Mouse (Mus musculus) cerebellum, postnatal 4 days (tissue): ENCODE data around the gene Celf1.

Experiments used
- DNase-seq, 2 experiments: peaks; one replicate each; pipeline ENCODE4 v3.0.0; 2022; ENCODE audit warnings: low spot score in 2 of 2, mixed read lengths in 1 of 2

The Celf1 gene

DNA sequence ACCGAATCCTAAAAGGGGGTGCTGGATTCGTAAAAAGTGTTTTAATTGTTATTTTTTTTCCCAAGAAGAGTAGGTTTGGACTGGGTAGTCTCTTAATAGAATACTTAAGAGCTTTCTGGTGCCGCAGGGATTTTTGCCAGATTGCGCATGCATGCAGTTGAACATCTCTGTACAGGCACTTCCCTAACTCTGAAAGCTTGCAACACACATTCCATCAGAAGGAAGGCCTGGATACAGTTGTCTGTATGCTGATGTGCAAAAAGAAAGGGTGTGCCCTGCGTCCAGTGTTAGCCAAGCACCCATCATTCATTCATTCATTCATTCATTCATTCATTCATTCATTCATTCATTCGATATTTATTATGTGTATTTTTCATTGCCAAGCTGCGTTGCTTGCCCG is 432 bp upstream of the Celf1 start:
- peak in 1 of 2 experiments; percentile 5 for DNase-seq

DNA sequence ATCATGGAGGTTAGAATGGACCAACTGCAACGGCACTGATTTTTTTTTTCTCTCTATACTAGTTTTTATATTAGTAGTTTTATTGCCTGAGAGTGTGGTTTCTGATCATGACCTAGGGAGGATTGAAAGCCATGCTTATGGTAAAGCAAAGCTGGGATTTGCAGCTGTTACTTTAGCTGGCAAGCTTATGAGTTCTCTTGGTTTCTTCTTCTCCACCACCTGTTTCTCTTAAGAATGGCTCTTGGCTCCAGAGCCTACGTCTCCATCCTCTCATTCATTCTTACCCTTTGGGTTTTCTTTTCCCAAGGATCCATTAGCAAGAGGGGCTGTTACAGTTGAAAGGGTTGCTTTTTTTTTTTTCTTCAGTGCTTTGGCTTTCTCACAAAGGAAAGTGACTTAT is 1.6 kb downstream of the Celf1 start:
- no peak for DNase-seq

DNA sequence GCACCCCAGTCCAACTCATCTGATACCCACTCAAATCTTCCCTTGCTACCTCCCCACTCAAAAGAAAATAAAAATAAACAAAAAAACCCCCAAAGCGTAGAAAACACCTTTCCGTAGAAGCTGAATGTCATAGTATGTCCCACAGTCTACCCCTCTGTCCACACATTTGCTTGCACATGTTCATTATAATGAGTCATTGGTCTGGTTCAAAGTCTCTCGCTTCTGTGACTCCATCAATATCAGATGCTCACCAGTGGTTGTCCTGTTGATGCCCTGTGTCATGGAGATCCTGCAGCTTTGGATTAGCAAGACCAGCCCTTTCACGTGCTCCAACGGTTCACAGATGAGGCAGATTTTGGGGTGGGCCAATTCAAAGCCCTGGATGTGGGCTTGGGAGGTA is 10.0 kb downstream of the Celf1 start:
- no peak for DNase-seq

DNA sequence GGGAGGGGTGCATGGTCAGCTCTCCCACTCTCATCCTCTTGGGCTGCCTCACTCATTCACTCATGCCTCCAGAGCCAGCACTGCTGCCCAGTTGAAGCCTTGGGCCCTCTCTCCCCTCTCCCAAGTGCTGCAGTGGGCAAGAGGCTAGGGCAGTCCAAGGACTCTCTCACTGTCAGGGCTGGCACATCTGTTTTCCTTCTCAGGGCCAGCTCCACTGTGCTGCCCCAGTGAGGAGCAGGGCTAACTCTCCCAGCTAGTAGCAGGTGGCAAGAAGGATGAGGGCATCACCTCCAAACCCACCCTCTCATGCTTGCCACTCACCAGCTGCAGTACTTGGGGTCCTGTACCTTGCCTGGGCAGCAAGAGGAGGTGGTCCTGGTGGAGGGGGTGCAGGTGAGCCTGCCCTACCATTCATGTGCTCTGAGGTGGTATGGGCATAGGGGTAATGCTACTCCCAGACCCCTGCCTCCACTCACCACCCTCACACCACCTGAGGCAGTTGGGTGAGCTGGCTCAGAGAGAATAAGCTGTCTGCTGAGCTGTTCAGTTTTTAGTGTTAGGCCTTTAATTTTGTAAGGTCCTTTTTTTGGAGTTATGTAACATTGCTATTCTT is 10.5 kb downstream of the Celf1 start:
- no peak for DNase-seq

DNA sequence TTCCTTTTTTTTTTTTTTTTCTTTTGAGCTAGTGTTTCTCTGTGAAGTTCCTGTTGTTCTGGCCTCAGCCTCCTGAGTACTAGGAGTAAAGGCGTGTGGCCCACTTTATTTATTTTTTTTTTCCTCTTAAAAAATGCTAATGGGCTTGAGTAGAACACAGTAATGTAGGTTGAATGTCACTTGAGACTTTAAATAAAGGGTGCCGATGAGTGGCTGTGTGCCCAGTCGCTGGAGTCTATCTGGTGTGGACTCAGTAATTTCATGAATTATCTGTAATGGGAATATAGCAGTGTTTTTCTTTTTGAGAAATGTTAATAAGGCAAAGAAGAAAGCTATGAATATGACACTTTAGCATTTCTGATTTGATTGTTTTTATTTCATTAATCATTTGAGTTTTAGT is 13.3 kb downstream of the Celf1 start:
- no peak for DNase-seq

DNA sequence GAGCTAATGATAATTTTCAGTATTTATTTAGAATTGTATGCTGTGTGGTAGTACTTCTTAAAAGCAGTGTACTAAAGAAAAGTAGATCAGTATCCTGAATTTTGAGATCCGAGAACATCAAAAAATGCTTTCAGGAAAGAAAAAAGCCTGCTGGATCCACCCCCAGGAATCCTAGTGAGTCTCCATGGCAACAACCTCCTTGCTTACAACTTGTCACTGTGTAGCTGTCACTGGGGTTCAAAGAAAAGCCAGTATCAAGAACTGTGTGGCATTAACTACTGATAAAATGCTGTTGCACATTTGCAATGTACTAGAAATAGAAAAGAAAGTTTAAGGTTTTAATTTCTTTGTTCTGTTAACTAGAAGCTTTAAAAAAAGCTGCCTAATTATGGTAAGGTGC is 15.9 kb downstream of the Celf1 start:
- DNase-seq, result no peak

DNA sequence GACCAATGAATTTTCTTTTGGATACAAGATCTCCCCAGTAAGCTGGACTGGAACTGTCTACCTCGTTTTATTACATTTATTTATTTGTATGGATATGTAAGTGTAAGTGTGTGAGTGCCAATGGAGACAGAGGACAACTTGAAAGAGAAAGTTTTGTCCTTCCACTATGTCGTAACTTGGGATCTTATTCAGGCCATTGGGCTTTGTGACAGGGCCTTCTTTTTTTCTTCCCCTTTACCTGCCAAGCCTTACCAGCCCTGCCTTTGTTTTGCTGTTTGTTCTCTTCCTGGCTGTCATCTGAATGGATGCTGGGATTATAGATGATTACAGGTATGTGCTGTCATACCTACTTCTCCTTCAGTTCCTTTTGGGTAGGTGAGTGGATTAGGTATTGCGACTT is 18.7 kb downstream of the Celf1 start:
- no peak for DNase-seq

DNA sequence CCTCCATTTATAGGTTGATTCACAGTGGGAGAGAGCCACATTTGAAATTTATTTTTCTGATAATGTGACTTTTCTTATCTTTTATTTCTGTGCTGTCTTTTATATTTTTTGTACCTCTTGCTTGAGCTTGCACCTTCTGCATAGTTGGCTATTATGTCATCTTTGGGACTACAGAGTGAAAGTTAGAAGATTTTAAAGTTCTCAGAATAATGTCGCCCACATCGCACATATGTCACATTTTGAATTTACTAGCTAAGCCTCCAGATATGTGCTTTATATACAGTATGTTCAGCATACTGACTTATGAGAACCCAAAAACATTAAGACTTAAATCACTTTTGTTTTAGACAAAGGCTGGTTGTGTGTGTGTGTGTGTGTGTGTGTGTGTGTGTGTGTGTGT is 19.8 kb downstream of the Celf1 start:
- no peak for DNase-seq

DNA sequence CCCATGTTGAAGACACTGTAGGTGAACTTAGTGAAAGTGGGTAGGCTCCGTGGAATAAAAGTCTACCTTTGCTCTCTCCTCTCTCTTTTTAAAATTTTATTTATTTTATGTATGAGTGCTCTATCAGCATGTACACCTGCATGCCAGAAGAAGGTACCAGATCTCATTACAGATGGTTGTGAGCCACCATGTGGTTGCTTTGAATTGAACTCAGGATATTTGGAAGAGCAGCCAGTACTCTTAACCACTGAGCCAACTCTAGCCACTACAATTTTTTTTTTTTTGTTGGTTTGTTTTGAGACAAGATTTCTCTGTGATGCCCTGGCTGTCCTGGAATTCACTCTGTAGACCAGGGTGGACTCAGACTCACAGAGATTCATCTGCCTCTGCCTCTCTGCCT is 23.1 kb downstream of the Celf1 start:
- DNase-seq, result no peak

DNA sequence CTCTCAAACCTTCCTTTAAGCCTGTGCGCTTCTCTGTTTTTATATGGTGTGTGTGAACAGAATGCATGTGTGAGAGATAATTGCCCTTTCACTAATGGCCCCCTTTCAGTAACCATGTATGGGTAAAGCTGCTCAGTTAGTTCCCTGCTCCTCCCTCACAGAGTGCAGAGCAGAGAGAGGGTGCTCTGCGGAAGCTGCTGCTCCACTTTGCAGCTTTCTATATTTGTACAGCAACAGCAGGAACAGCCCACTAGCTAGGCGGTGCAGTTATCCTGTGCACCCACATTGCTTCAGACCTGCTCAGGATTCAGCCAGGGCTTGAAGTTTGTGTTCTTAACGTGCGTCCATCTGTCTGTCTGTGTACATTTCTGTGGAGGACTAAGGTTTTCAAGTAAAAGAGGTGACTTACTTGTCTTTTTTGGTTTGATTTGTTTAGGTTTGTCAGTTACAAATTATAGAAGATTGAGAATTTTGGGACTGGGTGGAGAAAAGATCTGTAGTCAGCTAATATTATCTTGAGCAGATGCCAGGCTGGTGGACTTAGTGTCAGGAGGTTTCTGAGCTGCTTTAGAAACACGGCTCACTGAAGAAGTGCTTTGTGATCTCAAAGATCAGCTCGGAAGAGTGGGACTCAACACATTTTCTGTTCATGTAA is 24.8 kb downstream of the Celf1 start:
- DNase-seq, result no peak

DNA sequence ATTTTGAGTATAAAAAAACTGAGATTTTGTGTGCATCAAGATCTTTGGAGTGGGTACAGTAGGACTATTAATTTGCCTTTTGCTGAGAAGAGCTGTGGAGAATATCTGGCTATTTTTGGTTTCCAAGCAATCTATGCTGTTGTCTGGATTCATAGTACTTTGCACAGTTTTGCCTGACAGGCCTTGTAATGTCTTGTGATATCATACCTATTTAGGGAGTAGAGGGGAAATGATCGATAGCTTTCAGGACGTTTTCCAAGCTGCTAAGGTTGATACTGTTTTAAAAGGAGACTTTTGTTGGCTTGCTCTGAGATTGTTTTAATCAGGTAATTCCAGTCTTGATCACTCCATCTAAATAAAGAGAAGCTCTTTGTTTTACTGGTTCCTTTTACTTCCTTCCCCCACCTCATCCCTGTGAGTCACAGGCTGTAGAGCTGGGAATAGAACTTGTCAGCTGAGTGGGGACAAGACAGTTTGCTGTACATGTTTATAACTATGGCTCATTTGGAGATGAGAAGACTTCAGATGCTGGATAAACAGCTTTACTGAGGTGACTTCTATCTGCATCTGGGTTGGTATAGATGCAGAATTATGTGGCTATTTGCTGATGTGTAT is 25.4 kb downstream of the Celf1 start:
- no peak for DNase-seq

DNA sequence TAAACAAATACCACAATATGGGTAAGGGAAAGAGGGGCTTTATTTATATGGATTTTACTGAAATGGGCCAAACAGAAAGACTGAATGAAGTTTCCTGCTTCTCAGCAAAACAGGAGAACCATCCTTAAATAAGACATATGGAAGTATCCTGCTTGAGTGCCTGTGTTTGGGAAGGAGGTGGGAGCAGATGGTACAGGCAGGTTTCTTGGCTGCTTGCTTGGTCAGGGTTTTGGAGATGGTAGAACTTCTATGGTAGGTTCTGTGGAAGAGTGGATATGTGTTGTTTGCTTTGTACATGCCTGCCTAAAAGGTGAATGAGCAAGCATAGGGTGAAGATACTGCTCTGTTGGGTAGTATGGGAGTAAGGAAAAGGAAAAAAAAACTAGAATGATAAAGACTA is 30.4 kb downstream of the Celf1 start:
- DNase-seq, result no peak

DNA sequence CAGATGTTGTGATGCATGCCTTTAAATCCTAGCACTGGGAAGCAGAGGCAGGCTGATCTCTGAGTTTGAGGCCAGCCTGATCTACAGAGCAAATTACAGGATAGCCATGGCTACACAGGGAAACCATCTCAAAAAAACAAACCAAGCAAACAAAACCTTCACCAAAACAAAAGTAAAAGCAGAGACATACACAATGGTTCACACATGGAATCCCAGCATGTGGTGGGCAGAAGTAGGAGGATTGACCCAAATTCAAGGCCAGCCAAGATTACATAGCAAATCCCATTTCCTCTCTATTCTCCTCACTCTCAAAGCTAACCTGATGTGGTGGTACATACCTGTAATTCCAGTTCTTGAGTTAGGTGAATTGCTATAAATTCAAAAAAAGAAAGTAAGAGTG is 33.9 kb downstream of the Celf1 start:
- DNase-seq, result no peak

DNA sequence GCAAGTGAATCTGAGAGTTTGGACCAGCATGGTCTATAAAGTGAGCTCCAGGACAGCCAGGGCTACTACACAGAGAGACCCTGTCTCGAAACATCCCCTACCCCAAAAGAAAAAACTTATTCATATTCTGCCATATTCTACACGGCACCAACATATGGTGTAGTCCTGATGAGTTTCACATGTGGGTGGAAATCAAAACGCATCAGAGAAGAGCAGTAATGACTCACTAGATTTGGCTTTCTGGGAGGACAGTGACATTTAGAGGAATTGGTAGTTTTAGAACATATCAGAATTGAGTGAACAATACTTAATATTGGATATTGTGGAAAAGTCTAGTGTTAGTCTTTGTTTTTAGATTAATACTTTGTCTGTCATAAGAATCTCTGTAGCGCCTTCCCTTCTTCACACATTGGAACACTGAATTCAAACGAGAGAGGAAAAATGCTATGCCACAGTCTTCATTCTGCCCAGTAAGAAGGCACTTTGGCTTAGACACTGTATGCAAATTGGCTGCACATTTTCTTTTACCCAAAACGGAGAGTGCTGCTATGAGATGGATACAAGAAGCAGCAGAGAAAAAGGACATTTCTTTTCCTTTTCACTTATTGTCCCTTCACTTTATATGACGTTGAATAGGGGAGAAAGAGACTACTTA is 35.1 kb downstream of the Celf1 start:
- DNase-seq, result no peak

DNA sequence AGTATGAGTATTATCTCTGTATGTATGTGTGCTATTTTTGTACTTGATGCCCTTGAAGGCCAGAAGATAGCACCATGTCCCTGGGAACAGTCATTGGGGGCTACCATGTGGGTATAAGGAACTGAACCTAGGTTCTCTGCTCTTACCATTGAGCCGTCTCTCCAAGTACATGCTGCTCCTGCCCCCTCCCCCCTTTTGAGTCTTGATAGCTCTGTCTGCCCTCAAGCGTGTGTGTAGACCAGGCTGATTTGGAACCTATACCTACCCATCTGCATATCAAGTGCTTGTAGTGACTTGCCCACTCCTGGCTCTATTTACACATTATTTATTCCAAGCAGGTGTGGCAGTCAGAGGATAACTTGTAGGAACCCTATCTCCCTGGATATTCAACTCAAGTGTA is 36.4 kb downstream of the Celf1 start:
- DNase-seq, result no peak

DNA sequence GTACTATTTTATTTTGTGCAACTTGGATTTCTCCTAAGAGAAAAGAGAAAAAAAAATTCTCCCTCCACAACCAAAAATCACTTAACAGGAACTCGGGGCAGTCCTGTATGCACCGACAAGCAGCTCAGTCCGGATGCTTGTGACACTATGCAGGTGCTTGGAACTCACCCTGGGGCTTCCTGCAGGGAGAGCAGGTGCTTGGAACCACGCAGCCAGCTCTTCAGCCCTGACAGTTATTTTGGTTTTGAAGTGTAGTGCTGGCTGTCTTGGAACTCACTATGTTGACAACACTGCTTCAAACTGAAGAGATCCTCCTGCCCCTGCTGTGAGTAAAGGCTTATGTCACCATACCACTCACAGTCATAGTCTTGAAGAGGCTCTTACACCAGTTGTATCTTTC is 37.1 kb downstream of the Celf1 start:
- no peak for DNase-seq

DNA sequence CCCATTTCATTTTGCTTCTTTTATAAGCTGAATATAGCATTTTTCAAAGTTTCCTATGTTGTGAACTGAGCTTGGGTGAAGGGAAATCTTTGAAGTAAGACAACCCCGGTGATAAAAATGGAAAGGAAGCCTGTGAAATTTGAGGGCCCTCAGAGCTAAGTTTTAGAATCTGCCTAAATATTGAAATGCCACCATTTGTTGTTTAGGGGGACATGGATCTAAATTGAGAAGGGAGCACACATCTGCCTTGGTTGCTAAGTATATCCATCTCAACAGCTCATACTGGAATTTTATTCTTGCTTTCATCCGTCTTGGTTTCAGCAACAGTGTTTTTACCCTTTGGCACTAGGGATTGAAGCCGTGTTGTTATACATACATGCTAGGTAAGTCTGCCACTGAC is 45.9 kb downstream of the Celf1 start:
- no peak for DNase-seq

DNA sequence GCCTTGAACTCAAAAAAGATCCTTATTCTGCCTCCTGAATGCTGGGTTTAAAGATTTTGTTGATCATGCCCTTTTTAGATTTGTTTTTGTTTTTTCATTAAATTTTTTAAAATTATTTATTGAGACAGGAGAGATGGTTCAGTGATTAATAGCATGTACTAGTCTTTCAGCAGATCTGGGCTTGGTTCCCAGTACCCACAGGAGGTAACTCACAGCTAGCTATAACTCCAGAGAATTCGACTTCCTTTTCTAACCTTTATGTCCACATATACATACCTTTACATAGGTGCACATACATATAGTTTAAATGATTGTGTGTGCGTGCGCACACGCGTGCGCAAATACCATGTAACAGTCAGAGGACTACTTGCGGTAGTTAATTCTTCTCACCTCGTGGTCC is 68.4 kb downstream of the Celf1 start:
- no peak for DNase-seq

DNA sequence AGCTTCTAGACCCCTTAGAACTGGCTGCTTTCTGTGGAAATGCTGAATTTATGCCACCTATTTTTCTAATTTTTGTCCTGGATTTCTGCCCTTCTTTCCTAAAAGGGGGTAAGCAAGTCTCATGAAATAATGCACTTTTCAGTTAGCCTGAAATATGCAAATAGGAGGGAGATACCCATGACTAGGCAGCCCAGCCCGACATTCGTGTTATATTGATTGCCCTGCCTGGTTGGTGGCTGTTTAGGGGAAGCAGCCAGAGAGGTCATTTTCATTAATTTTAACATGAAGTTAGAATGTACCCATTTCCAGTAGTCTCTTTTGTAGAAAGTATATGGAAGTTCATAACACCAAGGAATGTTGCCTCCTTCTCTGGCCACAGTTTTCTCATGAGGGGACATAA is 73.7 kb downstream of the Celf1 start:
- no peak for DNase-seq

DNA sequence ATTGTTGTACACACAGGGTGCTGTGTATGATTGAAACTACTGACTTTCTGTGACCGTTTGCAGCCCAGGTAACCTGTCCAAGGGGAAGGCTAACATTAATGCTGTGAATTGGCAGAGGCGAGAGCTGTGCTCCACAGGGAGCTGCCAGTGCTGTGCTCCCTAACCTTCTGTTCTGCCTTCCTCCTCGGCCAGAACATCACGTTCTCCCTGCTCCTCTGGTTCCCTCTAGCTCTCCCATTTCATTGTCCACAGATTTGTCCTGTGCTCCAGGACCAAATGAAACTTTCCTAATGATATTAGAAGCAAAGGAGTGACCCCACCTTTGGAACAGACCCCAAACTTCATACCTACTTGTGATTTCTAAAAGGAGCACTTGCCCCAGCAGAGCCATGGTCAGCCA is 75.2 kb downstream of the Celf1 start:
- no peak for DNase-seq

DNA sequence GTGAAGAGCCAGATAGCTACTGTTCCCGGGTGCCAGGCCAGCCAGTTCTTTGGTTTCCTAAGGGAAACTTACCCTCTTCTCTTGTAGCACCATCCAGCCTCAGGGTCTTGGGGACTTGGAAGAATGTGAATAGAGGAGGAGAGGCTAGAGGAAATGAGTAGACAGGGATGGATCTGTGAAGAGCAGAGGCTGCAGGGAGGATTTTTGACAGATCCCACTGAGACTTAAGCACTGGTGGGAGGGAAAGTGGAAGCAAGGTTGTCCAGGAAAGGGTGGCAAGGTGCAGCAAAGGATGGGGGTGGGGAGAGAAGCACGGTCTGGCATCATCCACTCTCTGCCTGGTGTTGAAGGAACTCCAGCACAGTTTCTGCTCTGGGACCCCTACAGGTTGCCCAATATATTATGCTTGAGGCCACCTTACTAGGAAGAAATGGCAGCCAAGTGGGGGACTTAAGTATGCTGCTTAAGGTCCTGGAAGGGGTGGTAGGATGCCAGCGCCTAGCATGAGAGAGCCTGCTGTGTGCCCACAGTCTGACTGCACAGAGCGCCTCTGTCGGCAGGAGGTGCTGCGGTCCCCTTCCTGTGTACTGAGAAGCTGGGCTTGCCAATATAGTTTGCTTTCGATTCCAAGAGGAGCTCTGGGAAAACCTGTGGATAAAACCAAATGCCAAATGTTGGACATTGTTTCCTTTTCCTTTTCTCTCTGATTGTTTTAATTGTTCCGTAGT is 78.0 kb downstream of the Celf1 start:
- DNase-seq, result no peak

DNA sequence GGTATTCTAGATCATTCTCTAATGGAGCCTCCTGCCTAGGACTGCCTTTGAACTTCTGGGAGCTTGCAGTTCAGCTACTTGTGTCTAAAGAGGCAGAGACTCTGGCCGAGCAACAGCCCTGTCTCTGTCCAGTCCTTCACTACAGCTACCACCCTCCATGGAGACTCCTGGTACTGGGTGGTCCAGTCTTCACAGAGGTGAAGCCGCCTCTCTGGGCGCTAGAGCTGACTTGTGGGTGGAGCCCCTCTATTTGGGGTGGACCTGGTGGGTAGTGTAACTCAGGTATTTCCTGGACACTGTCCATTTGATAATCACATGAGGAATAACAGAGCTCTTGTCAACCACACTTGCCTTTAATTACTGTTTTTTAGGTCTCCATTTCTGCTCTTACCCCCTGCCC is 79.7 kb downstream of the Celf1 start:
- DNase-seq, result no peak
